Mouse (Mus musculus): ENCODE results near the gene 2900026A02Rik. TPM values are rescaled to one million over a fixed set of nuclear protein-coding genes. Genes with fewer than 3 reads are reported as not detected.
A peak's percentile ranks its signal among the peaks of the same experiment; 100 is the strongest.

The 2900026A02Rik gene
- polyA plus RNA-seq, 1 experiment from 2014 or later: 7.2 TPM

- Histone ChIP-seq H3K4me2 (replicated peaks; ENCODE audit: low read depth, low read length) (no peak overlapping the region), H3K27me3 (ENCODE audit: insufficient read depth, low read length) (no peaks in the 10 kb centered on the region), H3K4me3 (ENCODE audit: low read length) (no peak overlapping the region), H3K36me3 (ENCODE audit: insufficient read depth, low read length) (no peaks in the 10 kb centered on the region), H3K9ac (replicated peaks; ENCODE audit: low read length) (no peak overlapping the region), H3K4me1 (ENCODE audit: insufficient read depth, low read length) (peaks cover 32% of the 10 kb centered on the region), H3K27ac (ENCODE audit: low read length) (no peak overlapping the region), H3K9me3 (ENCODE audit: low read length) (no peaks in the 10 kb centered on the region)
- no peak for ATAC-seq (ENCODE audit: low FRiP score, low TSS enrichment)
- 75% methylated on average over 13 of the region's 13 CpGs for WGBS
Observed at GRCm38 (mm10) chr5:113147994-113148471, 73.0 kb downstream of the 2900026A02Rik start.

GRCm38 (mm10) chr5:113146656-113147055, 74.4 kb downstream of the 2900026A02Rik start:
- peaks cover 27% of the 10 kb centered on the region for H3K4me1 ChIP-seq (ENCODE audit: insufficient read depth, low read length)
- H3K9ac ChIP-seq (replicated peaks; ENCODE audit: low read length): no peak overlapping the region
- no peak overlapping the region for H3K27ac ChIP-seq (ENCODE audit: low read length)
- no peak overlapping the region for H3K4me3 ChIP-seq (ENCODE audit: low read length)
- no peak overlapping the region for H3K4me2 ChIP-seq (replicated peaks; ENCODE audit: low read depth, low read length)
- no peaks in the 10 kb centered on the region for H3K9me3 ChIP-seq (ENCODE audit: low read length)
- ATAC-seq (ENCODE audit: low FRiP score, low TSS enrichment): no peak
- WGBS: 41% methylated on average over 2 of the region's 2 CpGs
- no peaks in the 10 kb centered on the region for H3K27me3 ChIP-seq (ENCODE audit: insufficient read depth, low read length)
- H3K36me3 ChIP-seq (ENCODE audit: insufficient read depth, low read length): no peaks in the 10 kb centered on the region

- H3K9me3 ChIP-seq (ENCODE audit: low read length): no peaks in the 10 kb centered on the region
- no peak overlapping the region for H3K4me3 ChIP-seq (ENCODE audit: low read length)
- H3K36me3 ChIP-seq (ENCODE audit: insufficient read depth, low read length): no peaks in the 10 kb centered on the region
- H3K27me3 ChIP-seq (ENCODE audit: insufficient read depth, low read length): no peaks in the 10 kb centered on the region
- H3K4me1 ChIP-seq (ENCODE audit: insufficient read depth, low read length): peaks cover 17% of the 10 kb centered on the region; the same call in 1 of the 2 replicates
- H3K9ac ChIP-seq (replicated peaks; ENCODE audit: low read length): no peak overlapping the region
- H3K27ac ChIP-seq (ENCODE audit: low read length): no peak overlapping the region
- ATAC-seq (ENCODE audit: low FRiP score, low TSS enrichment): no peak
- H3K4me2 ChIP-seq (replicated peaks; ENCODE audit: low read depth, low read length): no peak overlapping the region
- WGBS: 44% methylated on average over 9 of the region's 9 CpGs
Observed at GRCm38 (mm10) chr5:113145171-113145570, 75.9 kb downstream of the 2900026A02Rik start.

- H3K4me2 ChIP-seq (replicated peaks; ENCODE audit: low read depth, low read length): no peak overlapping the region
- no peaks in the 10 kb centered on the region for H3K36me3 ChIP-seq (ENCODE audit: insufficient read depth, low read length)
- H3K4me3 ChIP-seq (ENCODE audit: low read length): no peak overlapping the region
- peaks cover 29% of the 10 kb centered on the region for H3K4me1 ChIP-seq (ENCODE audit: insufficient read depth, low read length)
- H3K27me3 ChIP-seq (ENCODE audit: insufficient read depth, low read length): no peaks in the 10 kb centered on the region
- 0 out of 2 replicates have a peak overlapping the region, but pooled peaks have one; percentile 36 for H3K27ac ChIP-seq (ENCODE audit: low read length)
- H3K9ac ChIP-seq (replicated peaks; ENCODE audit: low read length): no peak overlapping the region
- H3K9me3 ChIP-seq (ENCODE audit: low read length): no peaks in the 10 kb centered on the region
- no peak for ATAC-seq (ENCODE audit: low FRiP score, low TSS enrichment)
- 34% methylated on average over 11 of the region's 11 CpGs for WGBS
Observed at GRCm38 (mm10) chr5:113142486-113142885, 78.5 kb downstream of the 2900026A02Rik start.

- Histone ChIP-seq H3K27ac (ENCODE audit: low read length) (no peak overlapping the region), H3K4me1 (ENCODE audit: insufficient read depth, low read length) (peaks cover 34% of the 10 kb centered on the region), H3K36me3 (ENCODE audit: insufficient read depth, low read length) (no peaks in the 10 kb centered on the region), H3K9ac (replicated peaks; ENCODE audit: low read length) (no peak overlapping the region), H3K4me2 (replicated peaks; ENCODE audit: low read depth, low read length) (no peak overlapping the region), H3K9me3 (ENCODE audit: low read length) (no peaks in the 10 kb centered on the region), H3K27me3 (ENCODE audit: insufficient read depth, low read length) (no peaks in the 10 kb centered on the region), H3K4me3 (ENCODE audit: low read length) (no peak overlapping the region)
- no peak for ATAC-seq (ENCODE audit: low FRiP score, low TSS enrichment)
- WGBS: 84% methylated on average over 5 of the region's 5 CpGs
Observed at GRCm38 (mm10) chr5:113142018-113142417, 79.0 kb downstream of the 2900026A02Rik start.

- H3K9ac ChIP-seq (replicated peaks; ENCODE audit: low read length): no peak overlapping the region
- WGBS: 95% methylated on average over 5 of the region's 5 CpGs
- H3K4me2 ChIP-seq (replicated peaks; ENCODE audit: low read depth, low read length): no peak overlapping the region
- ATAC-seq (ENCODE audit: low FRiP score, low TSS enrichment): no peak
- H3K4me3 ChIP-seq (ENCODE audit: low read length): no peak overlapping the region
- no peak overlapping the region for H3K27ac ChIP-seq (ENCODE audit: low read length)
- H3K27me3 ChIP-seq (ENCODE audit: insufficient read depth, low read length): no peaks in the 10 kb centered on the region
- H3K4me1 ChIP-seq (ENCODE audit: insufficient read depth, low read length): peaks cover 45% of the 10 kb centered on the region
- no peaks in the 10 kb centered on the region for H3K36me3 ChIP-seq (ENCODE audit: insufficient read depth, low read length)
- H3K9me3 ChIP-seq (ENCODE audit: low read length): no peaks in the 10 kb centered on the region
Observed at GRCm38 (mm10) chr5:113140872-113141271, 80.2 kb downstream of the 2900026A02Rik start.

- Histone ChIP-seq H3K27ac (ENCODE audit: low read length) (no peak overlapping the region), H3K36me3 (ENCODE audit: insufficient read depth, low read length) (no peaks in the 10 kb centered on the region), H3K9ac (replicated peaks; ENCODE audit: low read length) (no peak overlapping the region), H3K27me3 (ENCODE audit: insufficient read depth, low read length) (no peaks in the 10 kb centered on the region), H3K4me2 (replicated peaks; ENCODE audit: low read depth, low read length) (no peak overlapping the region), H3K9me3 (ENCODE audit: low read length) (no peaks in the 10 kb centered on the region), H3K4me3 (ENCODE audit: low read length) (no peak overlapping the region), H3K4me1 (ENCODE audit: insufficient read depth, low read length) (peaks cover 46% of the 10 kb centered on the region)
- no peak for ATAC-seq (ENCODE audit: low FRiP score, low TSS enrichment)
- WGBS: 91% methylated on average over 3 of the region's 3 CpGs
Observed at GRCm38 (mm10) chr5:113140051-113140450, 81.0 kb downstream of the 2900026A02Rik start.

GRCm38 (mm10) chr5:113139064-113139726, 81.8 kb downstream of the 2900026A02Rik start:
- Histone ChIP-seq H3K27me3 (ENCODE audit: insufficient read depth, low read length) (no peaks in the 10 kb centered on the region), H3K27ac (ENCODE audit: low read length) (peak overlapping the region; percentile 69), H3K4me2 (replicated peaks; ENCODE audit: low read depth, low read length) (peak overlapping the region; percentile 92), H3K4me1 (ENCODE audit: insufficient read depth, low read length) (peaks cover 48% of the 10 kb centered on the region), H3K36me3 (ENCODE audit: insufficient read depth, low read length) (no peaks in the 10 kb centered on the region), H3K9ac (replicated peaks; ENCODE audit: low read length) (peak overlapping the region; percentile 72), H3K9me3 (ENCODE audit: low read length) (no peaks in the 10 kb centered on the region), H3K4me3 (ENCODE audit: low read length) (peak overlapping the region; percentile 53)
- ATAC-seq (ENCODE audit: low FRiP score, low TSS enrichment): peak; percentile 10; the same call in 1 of the 2 replicates
- WGBS: 51% methylated on average over 7 of the region's 7 CpGs

GRCm38 (mm10) chr5:113138319-113139063, 82.5 kb downstream of the 2900026A02Rik start:
- Histone ChIP-seq H3K9ac (replicated peaks; ENCODE audit: low read length) (peak overlapping the region; percentile 72), H3K27me3 (ENCODE audit: insufficient read depth, low read length) (no peaks in the 10 kb centered on the region), H3K9me3 (ENCODE audit: low read length) (no peaks in the 10 kb centered on the region), H3K27ac (ENCODE audit: low read length) (peak overlapping the region; percentile 69), H3K4me1 (ENCODE audit: insufficient read depth, low read length) (peaks cover 48% of the 10 kb centered on the region), H3K36me3 (ENCODE audit: insufficient read depth, low read length) (no peaks in the 10 kb centered on the region), H3K4me2 (replicated peaks; ENCODE audit: low read depth, low read length) (peak overlapping the region; percentile 92), H3K4me3 (ENCODE audit: low read length) (peak overlapping the region; percentile 53)
- peak; percentile 58 for ATAC-seq (ENCODE audit: low FRiP score, low TSS enrichment)
- WGBS: under 1% methylated on average over 40 of the region's 43 CpGs
